Mouse (Mus musculus): ENCODE measurements around the gene Mogs. TPM values are rescaled to one million over a fixed set of nuclear protein-coding genes. Genes with fewer than 3 reads are reported as not detected.

Mogs gene
- total and polyA plus RNA-seq, 3 experiments = 150 to 209 TPM; not detected in 1

GRCm38 (mm10) chr6:83070247-83070310 lies 45.2 kb upstream of the Mogs start, which contains the start of gene Tlx2:
Gene Tlx2, minus strand, starts transcription at chr6:83070293.
- no peaks in the 10 kb centered on the region for H3K27me3 ChIP-seq (ENCODE audit: control insufficient read depth in 1 of 2, insufficient read depth in 2 of 2, low read length in 2 of 2)
- TF ChIP-seq MEF2A (IDR thresholded peaks at IDR 0.05; ENCODE audit: extremely low read depth, insufficient replicate concordance, low read depth, low read length, poor library complexity, severe bottlenecking) = no peak
- TF ChIP-seq CHD2 (IDR thresholded peaks at IDR 0.05; ENCODE audit: low read length) = no peak
- no peak for TF ChIP-seq SMC3 (IDR thresholded peaks at IDR 0.05; ENCODE audit: low read depth, low read length)
- no peak for TF ChIP-seq GATA1 (IDR thresholded peaks at IDR 0.05; ENCODE audit: low read depth, low read length)
- no peak for TF ChIP-seq USF2 (IDR thresholded peaks at IDR 0.05; ENCODE audit: borderline replicate concordance in 1 of 2, insufficient read depth in 1 of 2, low read depth in 1 of 2, low read length in 2 of 2)
- TF ChIP-seq MYB (IDR thresholded peaks at IDR 0.05; ENCODE audit: low read depth, low read length) = no peak
- TF ChIP-seq BHLHE40 (IDR thresholded peaks at IDR 0.05; ENCODE audit: borderline replicate concordance, low read depth, low read length) = no peak
- TF ChIP-seq TBP (IDR thresholded peaks at IDR 0.05; ENCODE audit: low read depth, low read length) = no peak
- no peak for TF ChIP-seq RCOR1 (IDR thresholded peaks at IDR 0.05; ENCODE audit: low read depth, low read length)
- no peak for TF ChIP-seq USF1 (IDR thresholded peaks at IDR 0.05; ENCODE audit: low read depth, low read length)
- TF ChIP-seq NRF1 (IDR thresholded peaks at IDR 0.05; ENCODE audit: insufficient read depth, low read depth, low read length, poor library complexity, severe bottlenecking) = no peak
- no peak for TF ChIP-seq ZKSCAN1 (IDR thresholded peaks at IDR 0.05; ENCODE audit: low read depth, low read length)
- TF ChIP-seq POLR2AphosphoS2 (IDR thresholded peaks at IDR 0.05; ENCODE audit: low read length) = no peak
- TF ChIP-seq ETS1 (IDR thresholded peaks at IDR 0.05; ENCODE audit: low read depth, low read length) = no peak
- no peak for TF ChIP-seq POLR2AphosphoS5 (IDR thresholded peaks at IDR 0.05; ENCODE audit: borderline replicate concordance, low read depth, low read length)
- TF ChIP-seq NELFE (IDR thresholded peaks at IDR 0.05; ENCODE audit: low read depth, low read length) = no peak
- no peak for TF ChIP-seq ZC3H11A (IDR thresholded peaks at IDR 0.05; ENCODE audit: low read depth, low read length)
- no peak for TF ChIP-seq RAD21 (IDR thresholded peaks at IDR 0.05; ENCODE audit: low read depth, low read length)
- no peaks in the 10 kb centered on the region for H3K79me2 ChIP-seq (ENCODE audit: control insufficient read depth, insufficient read depth, low read length, poor library complexity)
- no peaks in the 10 kb centered on the region for H3K4me1 ChIP-seq (ENCODE audit: control insufficient read depth in 1 of 2, insufficient read depth in 2 of 2, low read length in 2 of 2)
- H3K27ac ChIP-seq (ENCODE audit: control insufficient read depth, low read depth, low read length) = no peak within 1 kb of the TSS
- H3K9me3 ChIP-seq (replicated peaks; ENCODE audit: insufficient read depth, low read length) = no peaks in the 10 kb centered on the region
- H3K9ac ChIP-seq (ENCODE audit: control insufficient read depth, low read depth, low read length, poor library complexity, severe bottlenecking) = no peak within 1 kb of the TSS
- no peaks in the 10 kb centered on the region for H3K36me3 ChIP-seq (ENCODE audit: control insufficient read depth in 1 of 2, insufficient read depth in 2 of 2, low read length in 2 of 2)
- no peak for DNase-seq (ENCODE audit: low read depth, low spot score)
- H3K4me3 ChIP-seq (ENCODE audit: control insufficient read depth in 1 of 2, insufficient read depth in 1 of 2, low read depth in 2 of 2, low read length in 2 of 2) = no peak within 1 kb of the TSS

GRCm38 (mm10) chr6:83070311-83071219 lies 44.7 kb upstream of the Mogs start:
- Histone ChIP-seq H3K27ac (ENCODE audit: control insufficient read depth, low read depth, low read length) (no peak overlapping the region), H3K4me1 (ENCODE audit: control insufficient read depth in 1 of 2, insufficient read depth in 2 of 2, low read length in 2 of 2) (no peaks in the 10 kb centered on the region), H3K9ac (ENCODE audit: control insufficient read depth, low read depth, low read length, poor library complexity, severe bottlenecking) (no peak overlapping the region), H3K4me3 (ENCODE audit: control insufficient read depth in 1 of 2, insufficient read depth in 1 of 2, low read depth in 2 of 2, low read length in 2 of 2) (no peak overlapping the region), H3K79me2 (ENCODE audit: control insufficient read depth, insufficient read depth, low read length, poor library complexity) (no peaks in the 10 kb centered on the region), H3K27me3 (ENCODE audit: control insufficient read depth in 1 of 2, insufficient read depth in 2 of 2, low read length in 2 of 2) (no peaks in the 10 kb centered on the region), H3K36me3 (ENCODE audit: control insufficient read depth in 1 of 2, insufficient read depth in 2 of 2, low read length in 2 of 2) (no peaks in the 10 kb centered on the region), H3K9me3 (replicated peaks; ENCODE audit: insufficient read depth, low read length) (no peaks in the 10 kb centered on the region)
- TF ChIP-seq CTCF (IDR thresholded peaks at IDR 0.05 in 2 of 3, conservative IDR thresholded peaks at IDR 0.05 in 1 of 3; ENCODE audit: control insufficient read depth in 1 of 3, insufficient read depth in 1 of 3, low read depth in 2 of 3, low read length in 3 of 3, poor library complexity in 1 of 3, severe bottlenecking in 1 of 3) = no peak
- no peak for TF ChIP-seq MAX (IDR thresholded peaks at IDR 0.05; ENCODE audit: low read length)
- no peak for TF ChIP-seq MXI1 (IDR thresholded peaks at IDR 0.05; ENCODE audit: low read depth, low read length)
- no peak for TF ChIP-seq ZKSCAN1 (IDR thresholded peaks at IDR 0.05; ENCODE audit: low read depth, low read length)
- no peak for TF ChIP-seq POLR2A (IDR thresholded peaks at IDR 0.05; ENCODE audit: control insufficient read depth in 1 of 2, insufficient read depth in 1 of 2, low read depth in 1 of 2, low read length in 2 of 2, poor library complexity in 1 of 2)
- TF ChIP-seq BHLHE40 (IDR thresholded peaks at IDR 0.05; ENCODE audit: borderline replicate concordance, low read depth, low read length) = no peak
- no peak for TF ChIP-seq ZC3H11A (IDR thresholded peaks at IDR 0.05; ENCODE audit: low read depth, low read length)
- no peak for TF ChIP-seq POLR2AphosphoS2 (IDR thresholded peaks at IDR 0.05; ENCODE audit: low read length)
- no peak for TF ChIP-seq MAFK (IDR thresholded peaks at IDR 0.05; ENCODE audit: borderline replicate concordance, low read depth, low read length)
- TF ChIP-seq SMC3 (IDR thresholded peaks at IDR 0.05; ENCODE audit: low read depth, low read length) = no peak
- no peak for TF ChIP-seq EP300 (IDR thresholded peaks at IDR 0.05; ENCODE audit: low read depth in 1 of 2, low read length in 2 of 2)
- TF ChIP-seq USF2 (IDR thresholded peaks at IDR 0.05; ENCODE audit: borderline replicate concordance in 1 of 2, insufficient read depth in 1 of 2, low read depth in 1 of 2, low read length in 2 of 2) = no peak
- no peak for TF ChIP-seq JUND (IDR thresholded peaks at IDR 0.05; ENCODE audit: low read depth, low read length)
- TF ChIP-seq ELF1 (IDR thresholded peaks at IDR 0.05; ENCODE audit: low read depth, low read length) = no peak
- no peak for TF ChIP-seq GABPA (IDR thresholded peaks at IDR 0.05; ENCODE audit: low read depth, low read length)
- TF ChIP-seq NELFE (IDR thresholded peaks at IDR 0.05; ENCODE audit: low read depth, low read length) = no peak
- no peak for TF ChIP-seq NRF1 (IDR thresholded peaks at IDR 0.05; ENCODE audit: insufficient read depth, low read depth, low read length, poor library complexity, severe bottlenecking)
- TF ChIP-seq ZMIZ1 (IDR thresholded peaks at IDR 0.05; ENCODE audit: low read depth, low read length) = no peak
- TF ChIP-seq CHD2 (IDR thresholded peaks at IDR 0.05; ENCODE audit: low read length) = no peak
- no peak for DNase-seq (ENCODE audit: low read depth, low spot score)

All from MEL (cell line).